Mouse (Mus musculus): ENCODE data around the gene Amigo1. TPM values are rescaled to one million over a fixed set of nuclear protein-coding genes. Genes with fewer than 3 reads are reported as not detected.
A peak's percentile ranks its signal among the peaks of the same experiment; 100 is the strongest.
"Not testable (repeated sequence)": the region's sequence is repeated elsewhere in the genome, so short reads cannot be mapped to it uniquely, and the experiment has no call there.

Amigo1 gene
- polyA plus RNA-seq, 1 experiment from 2014 or later, result 9.8 TPM

DNA sequence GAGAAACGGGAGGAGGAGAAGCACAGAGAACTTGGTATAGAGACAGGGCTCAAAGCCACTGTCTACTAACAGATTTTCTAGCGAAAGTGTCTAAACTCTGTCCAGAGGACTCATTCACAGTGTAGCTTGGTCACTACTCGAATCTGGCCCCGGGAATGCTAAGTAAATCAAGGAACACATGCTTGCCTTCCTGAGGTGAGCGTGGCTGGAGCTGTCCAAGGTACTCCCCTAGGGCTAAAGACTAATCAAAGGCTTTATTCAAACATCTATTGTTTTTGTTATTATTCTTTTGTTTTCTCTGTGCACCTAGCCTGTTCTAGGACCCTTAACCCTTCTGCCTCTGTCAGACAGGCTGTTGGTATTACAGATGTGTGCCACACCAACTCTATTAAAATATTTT, 28.6 kb downstream of the Amigo1 start:
- H3K4me3 ChIP-seq (ENCODE audit: low read length), result no peak overlapping the region
- 30% methylated on average over 5 of the region's 5 CpGs for WGBS
- no peak overlapping the region for H3K27ac ChIP-seq (ENCODE audit: low read depth, low read length)
- no peaks in the 10 kb centered on the region for H3K9me3 ChIP-seq (ENCODE audit: control insufficient read depth, low read length)
- H3K36me3 ChIP-seq (ENCODE audit: control insufficient read depth, insufficient read depth, low read length), result no peaks in the 10 kb centered on the region
- H3K4me1 ChIP-seq (ENCODE audit: control insufficient read depth, insufficient read depth, low read depth, low read length), result peaks cover 11% of the 10 kb centered on the region
- no peaks in the 10 kb centered on the region; the same call in 1 of the 2 replicates for H3K27me3 ChIP-seq (replicated peaks; ENCODE audit: control insufficient read depth, insufficient read depth, low read length)
- no peak overlapping the region for H3K4me2 ChIP-seq (ENCODE audit: low read length)
- no peak for ATAC-seq
- H3K9ac ChIP-seq (ENCODE audit: low read depth, low read length), result no peak overlapping the region

GRCm38 (mm10) chr3:108220661-108221060, 34.5 kb downstream of the Amigo1 start:
- Histone ChIP-seq H3K4me1 (ENCODE audit: control insufficient read depth, insufficient read depth, low read depth, low read length) (no peaks in the 10 kb centered on the region), H3K4me2 (ENCODE audit: low read length) (no peak overlapping the region), H3K4me3 (ENCODE audit: low read length) (no peak overlapping the region), H3K27me3 (replicated peaks; ENCODE audit: control insufficient read depth, insufficient read depth, low read length) (peaks cover 16% of the 10 kb centered on the region), H3K9me3 (ENCODE audit: control insufficient read depth, low read length) (no peaks in the 10 kb centered on the region), H3K27ac (ENCODE audit: low read depth, low read length) (no peak overlapping the region), H3K36me3 (ENCODE audit: control insufficient read depth, insufficient read depth, low read length) (no peaks in the 10 kb centered on the region), H3K9ac (ENCODE audit: low read depth, low read length) (no peak overlapping the region)
- ATAC-seq, result no peak
- WGBS, result 63% methylated on average over 3 of the region's 3 CpGs

DNA sequence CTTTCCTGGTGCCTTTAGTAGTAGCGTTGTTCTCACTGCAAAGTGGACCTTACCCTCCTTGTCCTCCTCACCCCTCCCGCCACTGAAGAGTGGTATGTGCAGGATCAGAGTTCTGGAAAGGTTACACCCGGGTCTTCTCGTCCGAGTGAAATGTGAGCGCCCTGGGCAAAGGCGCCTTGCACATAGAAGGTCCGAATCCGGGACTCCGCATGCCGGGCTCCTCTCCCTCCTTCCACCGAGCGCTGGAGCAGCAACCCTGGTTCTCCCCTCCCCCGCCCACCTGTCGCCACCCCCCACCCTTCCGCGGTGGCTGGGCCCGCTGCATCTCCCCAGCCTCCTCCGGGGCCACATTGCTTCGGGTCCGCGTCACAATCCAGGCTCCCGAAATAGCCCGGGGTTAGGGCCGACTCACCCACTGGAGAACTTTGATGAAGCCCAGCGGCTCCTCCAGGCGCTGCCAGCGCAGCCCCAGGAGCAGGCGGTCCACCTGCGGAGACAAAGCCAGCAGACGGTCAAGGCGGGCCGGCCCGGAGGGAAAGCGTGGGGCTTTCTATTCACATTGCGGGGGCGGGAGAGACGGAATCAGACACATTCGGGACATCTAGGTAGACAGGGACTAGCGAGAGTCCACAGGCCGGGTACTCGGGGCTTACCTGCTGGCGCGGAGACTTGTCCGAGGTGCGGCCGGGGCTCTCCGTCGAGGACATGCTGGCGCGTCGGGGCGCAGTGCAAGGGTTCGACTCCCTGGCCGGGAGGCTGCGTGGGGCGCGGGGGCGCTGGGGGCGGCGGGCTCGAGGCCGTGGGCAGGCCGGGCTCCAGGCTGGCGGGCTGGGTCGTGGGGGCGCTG, 39.8 kb downstream of the Amigo1 start:
- peak; percentile 27 for ATAC-seq
- WGBS, result 3% methylated on average over 56 of the region's 67 CpGs
- no peaks in the 10 kb centered on the region for H3K36me3 ChIP-seq (ENCODE audit: control insufficient read depth, insufficient read depth, low read length)
- H3K9ac ChIP-seq (ENCODE audit: low read depth, low read length), result peak overlapping the region; percentile 45
- no peaks in the 10 kb centered on the region for H3K9me3 ChIP-seq (ENCODE audit: control insufficient read depth, low read length)
- H3K4me3 ChIP-seq (ENCODE audit: low read length), result peak overlapping the region; percentile 42
- peak overlapping the region; percentile 76 for H3K4me2 ChIP-seq (ENCODE audit: low read length)
- peaks cover 29% of the 10 kb centered on the region for H3K27me3 ChIP-seq (replicated peaks; ENCODE audit: control insufficient read depth, insufficient read depth, low read length)
- H3K4me1 ChIP-seq (ENCODE audit: control insufficient read depth, insufficient read depth, low read depth, low read length), result peaks cover 10% of the 10 kb centered on the region
- H3K27ac ChIP-seq (ENCODE audit: low read depth, low read length), result no peak overlapping the region

DNA sequence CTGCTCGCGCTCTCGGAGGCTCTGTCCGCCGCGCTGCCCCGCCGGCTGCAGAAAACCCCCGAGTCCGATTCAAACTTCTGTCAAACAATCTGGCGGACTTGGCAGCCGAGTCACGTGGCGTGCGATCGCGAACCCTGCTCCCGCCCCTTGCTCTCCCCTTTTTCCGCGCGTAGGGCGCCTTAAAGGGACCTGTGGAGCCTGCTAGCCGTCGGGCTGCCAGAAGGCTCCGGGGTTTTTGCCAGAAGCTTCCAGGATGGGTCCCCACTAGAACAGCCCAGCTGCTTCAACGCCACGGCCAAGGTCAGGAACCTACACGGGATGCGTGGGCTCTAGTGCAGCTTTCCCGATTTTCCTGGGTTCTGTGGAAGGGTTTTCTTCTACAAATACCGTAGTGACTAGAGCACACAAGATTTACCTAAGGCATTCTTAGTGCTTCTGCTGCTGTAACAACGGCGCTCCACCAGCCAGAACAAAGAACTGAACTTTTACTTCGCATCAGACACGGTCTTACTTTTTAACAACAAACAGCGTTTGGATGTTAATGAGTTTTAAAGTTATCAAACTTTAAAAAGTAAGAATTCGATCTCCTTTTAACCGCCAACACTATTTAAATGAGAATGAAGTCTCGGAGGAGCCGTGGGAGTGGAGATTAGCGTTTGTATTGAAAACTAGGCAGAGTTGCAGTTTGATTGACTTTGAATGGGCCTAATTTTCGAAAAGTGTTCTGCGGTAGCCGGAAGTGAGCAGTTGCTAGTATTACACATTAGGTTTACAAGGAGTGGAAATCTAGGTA, 40.6 kb downstream of the Amigo1 start, which contains the start of gene Sypl2:
TSS of gene Sypl2 (minus strand) at position 91 of the 793 bp plus-strand sequence.
- peak within 1 kb of the TSS; percentile 42 for H3K4me3 ChIP-seq (ENCODE audit: low read length)
- H3K36me3 ChIP-seq (ENCODE audit: control insufficient read depth, insufficient read depth, low read length), result no peaks in the 10 kb centered on the region
- peak within 1 kb of the TSS; percentile 45 for H3K9ac ChIP-seq (ENCODE audit: low read depth, low read length)
- H3K9me3 ChIP-seq (ENCODE audit: control insufficient read depth, low read length), result no peaks in the 10 kb centered on the region
- ATAC-seq, result peak; percentile 42; the same call in 1 of the 2 replicates
- peaks cover 29% of the 10 kb centered on the region for H3K27me3 ChIP-seq (replicated peaks; ENCODE audit: control insufficient read depth, insufficient read depth, low read length)
- no peak within 1 kb of the TSS for H3K27ac ChIP-seq (ENCODE audit: low read depth, low read length)
- peak within 1 kb of the TSS; percentile 76 for H3K4me2 ChIP-seq (ENCODE audit: low read length)
- H3K4me1 ChIP-seq (ENCODE audit: control insufficient read depth, insufficient read depth, low read depth, low read length), result peaks cover 10% of the 10 kb centered on the region
- WGBS, result 3% methylated on average over 34 of the region's 44 CpGs

- Histone ChIP-seq H3K36me3 (ENCODE audit: control insufficient read depth, insufficient read depth, low read length) (no peaks in the 10 kb centered on the region), H3K4me3 (ENCODE audit: low read length) (no peak overlapping the region), H3K27me3 (replicated peaks; ENCODE audit: control insufficient read depth, insufficient read depth, low read length) (peaks cover 29% of the 10 kb centered on the region), H3K4me1 (ENCODE audit: control insufficient read depth, insufficient read depth, low read depth, low read length) (peaks cover 10% of the 10 kb centered on the region), H3K9ac (ENCODE audit: low read depth, low read length) (no peak overlapping the region), H3K4me2 (ENCODE audit: low read length) (no peak overlapping the region), H3K27ac (ENCODE audit: low read depth, low read length) (no peak overlapping the region), H3K9me3 (ENCODE audit: control insufficient read depth, low read length) (no peaks in the 10 kb centered on the region)
- 78% methylated on average over 2 of the region's 2 CpGs for WGBS
- no peak for ATAC-seq
Observed at GRCm38 (mm10) chr3:108227521-108227920, 41.4 kb downstream of the Amigo1 start.

DNA sequence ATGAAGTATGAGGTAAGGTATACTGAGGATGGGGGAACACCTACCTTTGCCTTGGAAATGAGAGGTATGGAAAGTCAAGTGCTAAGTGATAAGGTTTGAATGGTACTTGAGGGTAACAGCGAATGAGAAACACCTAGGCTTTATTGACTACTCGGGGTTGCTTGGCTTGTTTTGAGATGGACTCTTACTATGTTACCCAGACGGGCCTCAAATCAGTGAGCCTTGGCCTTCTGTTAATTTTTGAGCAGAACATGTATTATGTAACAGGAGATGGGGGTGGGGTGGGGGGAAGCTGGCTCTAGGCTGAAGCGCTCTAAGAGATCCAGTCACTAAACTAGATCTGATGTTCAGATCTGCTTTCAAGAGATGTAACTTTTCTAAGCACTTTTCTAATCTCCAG, 45.5 kb downstream of the Amigo1 start:
- H3K27ac ChIP-seq (ENCODE audit: low read depth, low read length), result no peak overlapping the region
- H3K4me3 ChIP-seq (ENCODE audit: low read length), result no peak overlapping the region
- 90% methylated on average over 4 of the region's 4 CpGs for WGBS
- no peak for ATAC-seq
- H3K36me3 ChIP-seq (ENCODE audit: control insufficient read depth, insufficient read depth, low read length), result no peaks in the 10 kb centered on the region
- H3K27me3 ChIP-seq (replicated peaks; ENCODE audit: control insufficient read depth, insufficient read depth, low read length), result peaks cover 8% of the 10 kb centered on the region
- H3K9me3 ChIP-seq (ENCODE audit: control insufficient read depth, low read length), result no peaks in the 10 kb centered on the region
- H3K9ac ChIP-seq (ENCODE audit: low read depth, low read length), result no peak overlapping the region
- H3K4me1 ChIP-seq (ENCODE audit: control insufficient read depth, insufficient read depth, low read depth, low read length), result peaks cover under 1% of the 10 kb centered on the region
- H3K4me2 ChIP-seq (ENCODE audit: low read length), result no peak overlapping the region

- H3K36me3 ChIP-seq (ENCODE audit: control insufficient read depth, insufficient read depth, low read length); H3K4me3 ChIP-seq (ENCODE audit: low read length); H3K4me2 ChIP-seq (ENCODE audit: low read length); H3K9me3 ChIP-seq (ENCODE audit: control insufficient read depth, low read length); H3K27me3 ChIP-seq (replicated peaks; ENCODE audit: control insufficient read depth, insufficient read depth, low read length); ATAC-seq; H3K4me1 ChIP-seq (ENCODE audit: control insufficient read depth, insufficient read depth, low read depth, low read length); H3K9ac ChIP-seq (ENCODE audit: low read depth, low read length); H3K27ac ChIP-seq (ENCODE audit: low read depth, low read length): not testable (repeated sequence)
- WGBS, result 87% methylated on average over 4 of the region's 4 CpGs
Observed at GRCm38 (mm10) chr3:108237474-108238102, 51.5 kb downstream of the Amigo1 start.

GRCm38 (mm10) chr3:108241243-108241839, 55.2 kb downstream of the Amigo1 start:
- no peak overlapping the region for H3K4me3 ChIP-seq (ENCODE audit: low read length)
- H3K9ac ChIP-seq (ENCODE audit: low read depth, low read length), result no peak overlapping the region
- no peak overlapping the region for H3K4me2 ChIP-seq (ENCODE audit: low read length)
- no peak for ATAC-seq
- H3K27ac ChIP-seq (ENCODE audit: low read depth, low read length), result no peak overlapping the region
- 94% methylated on average over 3 of the region's 3 CpGs for WGBS
- no peaks in the 10 kb centered on the region for H3K9me3 ChIP-seq (ENCODE audit: control insufficient read depth, low read length)
- no peaks in the 10 kb centered on the region for H3K27me3 ChIP-seq (replicated peaks; ENCODE audit: control insufficient read depth, insufficient read depth, low read length)
- H3K4me1 ChIP-seq (ENCODE audit: control insufficient read depth, insufficient read depth, low read depth, low read length), result no peaks in the 10 kb centered on the region
- H3K36me3 ChIP-seq (ENCODE audit: control insufficient read depth, insufficient read depth, low read length), result no peaks in the 10 kb centered on the region

All from hindbrain, embryonic 16.5 days (tissue).